Mouse (Mus musculus) granulocyte monocyte progenitor cell, adult 5-6 weeks (primary cell): Measurements from ENCODE around the gene Mtss1l. TPM values are rescaled to one million over a fixed set of nuclear protein-coding genes. Genes with fewer than 3 reads are reported as not detected.
"Not testable (repeated sequence)": the region's sequence is repeated elsewhere in the genome, so short reads cannot be mapped to it uniquely, and the experiment has no call there.

Experiments used
- ATAC-seq: replicated peaks from 2 replicates; pipeline ENCODE4 v1.8.0; 2016; ENCODE audit warnings: mild to moderate bottlenecking, moderate TSS enrichment, inconsistent platforms; ENCODE audit not compliant: poor library complexity, severe bottlenecking
- total RNA-seq, 2 experiments: library from RNA; stranded (forward) in 1 of 2; stranded (reverse) in 1 of 2; fragments of 200-712, 200-1000 nt in 1 of 2; fragments of >200 nt in 1 of 2; fragmentation: Nextera tagmentation in 1 of 2; gene quantifications; 2 replicates each; pipeline ENCODE4 v1.2.3; 2014 to 2017

The Mtss1l gene
- total RNA-seq, 2 experiments from 2014 or later: not detected

- ATAC-seq: no peak
Observed at GRCm38 (mm10) chr8:110774047-110774446, 52.8 kb downstream of the Mtss1l start.

GRCm38 (mm10) chr8:110774725-110775124 is 53.4 kb downstream of the Mtss1l start:
- no peak for ATAC-seq

- ATAC-seq: no peak
Observed at GRCm38 (mm10) chr8:110775316-110775715, 54.0 kb downstream of the Mtss1l start.

- no peak for ATAC-seq
Observed at GRCm38 (mm10) chr8:110775721-110776120, 54.4 kb downstream of the Mtss1l start.

- no peak for ATAC-seq
Observed at GRCm38 (mm10) chr8:110776335-110776734, 55.1 kb downstream of the Mtss1l start.

GRCm38 (mm10) chr8:110779924-110780718 is 58.8 kb downstream of the Mtss1l start:
- no peak for ATAC-seq

GRCm38 (mm10) chr8:110785366-110785765 is 64.1 kb downstream of the Mtss1l start:
- ATAC-seq: peak; percentile 81

GRCm38 (mm10) chr8:110786501-110786900 is 65.2 kb downstream of the Mtss1l start:
- not testable (repeated sequence) for ATAC-seq

- no peak for ATAC-seq
Observed at GRCm38 (mm10) chr8:110786934-110787333, 65.7 kb downstream of the Mtss1l start.

GRCm38 (mm10) chr8:110787411-110787954 is 66.2 kb downstream of the Mtss1l start:
- ATAC-seq: no peak

GRCm38 (mm10) chr8:110788981-110789380 is 67.7 kb downstream of the Mtss1l start:
- ATAC-seq: no peak

GRCm38 (mm10) chr8:110789571-110789970 is 68.3 kb downstream of the Mtss1l start:
- ATAC-seq: no peak

GRCm38 (mm10) chr8:110790270-110790669 is 69.0 kb downstream of the Mtss1l start:
- ATAC-seq: no peak

Other genes starting within 250 kb of the Mtss1l start
- 50.5 and 58.3 TPM in 2 replicates for gene Vac14, start 102.9 kb upstream of the Mtss1l start, total RNA-seq (2014; fragmentation: Nextera tagmentation)
- gene Vac14, start 102.9 kb upstream of the Mtss1l start, total RNA-seq (2017): 25.2 and 37.3 TPM in 2 replicates
- gene Il34, start 84.4 kb downstream of the Mtss1l start, total RNA-seq (2014; fragmentation: Nextera tagmentation): not detected in 2 replicates
- not detected in 2 replicates for gene Il34, start 84.4 kb downstream of the Mtss1l start, total RNA-seq (2017)
- gene Cog4, start 125.1 kb downstream of the Mtss1l start, total RNA-seq (2014; fragmentation: Nextera tagmentation): 31.2 and 35.3 TPM in 2 replicates
- 25.1 and 40.6 TPM in 2 replicates for gene Cog4, start 125.1 kb downstream of the Mtss1l start, total RNA-seq (2017)
- gene Sf3b3, start 125.3 kb downstream of the Mtss1l start, total RNA-seq (2014; fragmentation: Nextera tagmentation): 149 and 187 TPM in 2 replicates
- gene Sf3b3, start 125.3 kb downstream of the Mtss1l start, total RNA-seq (2017): 174 and 176 TPM in 2 replicates
- 3.9 and 4.4 TPM in 2 replicates for gene Fuk, start 181.0 kb downstream of the Mtss1l start, total RNA-seq (2014; fragmentation: Nextera tagmentation)
- 1.8 and 4.0 TPM in 2 replicates for gene Fuk, start 181.0 kb downstream of the Mtss1l start, total RNA-seq (2017)
- 8.3 and 9.4 TPM in 2 replicates for gene St3gal2, start 198.4 kb downstream of the Mtss1l start, total RNA-seq (2014; fragmentation: Nextera tagmentation)
- 3.3 and 4.3 TPM in 2 replicates for gene St3gal2, start 198.4 kb downstream of the Mtss1l start, total RNA-seq (2017)